Mouse (Mus musculus) layer of hippocampus, postnatal 10 days (tissue): ENCODE results near the gene Dmp1. TPM values are rescaled to one million over a fixed set of nuclear protein-coding genes. Genes with fewer than 3 reads are reported as not detected.

Source experiments
- DNase-seq, 2 experiments: peaks; one replicate each; pipeline ENCODE4 v3.0.0; 2021; ENCODE audit warnings: low spot score in 2 of 2
- total RNA-seq, 2 experiments: library from RNA; stranded (reverse); gene quantifications; 2 replicates each; pipeline ENCODE4 v1.2.3; 2021

The Dmp1 gene
- total RNA-seq, 2 experiments from 2014 or later, result 0.55 to 1.4 TPM

DNA sequence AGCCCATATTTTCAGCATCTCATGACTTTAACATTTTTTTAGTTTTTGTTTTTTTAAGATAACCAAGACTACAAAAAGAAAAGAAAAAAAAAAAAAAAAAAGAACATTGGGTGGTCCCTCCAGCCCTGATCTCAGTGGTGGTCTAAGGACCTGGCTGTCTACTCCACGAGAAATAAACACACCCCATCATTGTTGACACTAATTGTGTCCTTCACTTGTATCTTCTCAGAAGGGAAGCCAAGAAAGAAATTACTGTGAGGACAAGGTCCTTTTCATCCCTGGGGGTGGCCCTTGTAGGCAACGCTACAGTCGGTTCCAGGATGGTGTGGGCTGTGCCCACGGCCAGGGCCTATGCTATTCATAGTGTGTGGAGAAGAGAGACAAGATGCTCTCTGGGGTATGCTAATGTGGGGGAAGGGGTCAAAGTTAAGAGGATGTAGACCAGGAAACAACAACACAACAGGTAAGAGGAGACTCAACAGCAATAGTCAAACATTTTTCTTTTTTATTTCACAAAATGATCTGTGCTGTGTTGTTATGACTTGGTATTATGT, 59.6 kb downstream of the Dmp1 start:
- DNase-seq, result no peak

DNA sequence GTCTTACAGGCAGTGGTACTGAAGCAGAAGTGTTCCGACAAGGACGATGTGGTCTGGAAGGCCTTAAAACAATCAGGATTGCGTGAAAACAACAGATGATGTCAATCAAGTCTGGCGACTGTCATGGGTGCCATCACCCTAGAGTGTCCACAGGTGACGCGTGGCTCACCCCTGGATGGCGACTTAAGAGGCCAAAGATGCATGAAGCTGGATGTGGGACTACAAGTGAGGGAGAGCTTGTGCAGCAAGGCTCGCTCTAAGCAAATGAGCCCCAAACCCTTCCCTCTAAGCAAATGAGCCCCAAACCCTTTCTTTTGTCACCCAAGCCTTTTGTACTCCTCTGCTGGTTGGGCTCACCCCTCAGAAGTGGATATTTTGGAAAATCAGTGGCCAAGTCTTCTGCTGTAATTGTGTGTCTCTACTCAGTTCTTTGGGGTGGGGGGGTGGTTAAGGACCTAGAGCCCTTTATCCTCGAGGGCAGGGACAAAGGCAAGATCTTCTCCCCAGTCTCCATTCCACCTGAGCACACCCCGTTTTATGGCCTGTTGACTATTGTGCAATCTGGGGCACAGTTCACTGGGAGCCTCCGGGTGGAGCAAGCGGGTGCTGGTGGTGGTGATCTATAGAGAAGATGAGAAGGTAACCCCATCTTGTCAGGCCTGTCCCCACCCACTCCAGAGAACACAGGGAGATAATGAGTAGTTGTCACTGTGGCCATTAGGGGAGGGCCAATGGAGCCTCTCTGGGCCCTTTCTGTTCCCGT, 60.8 kb downstream of the Dmp1 start:
- no peak for DNase-seq

Other genes with a start within 250 kb of the Dmp1 start
- gene Hsd17b13, start 225.2 kb upstream of the Dmp1 start, total RNA-seq, result not detected
- gene Hsd17b11, start 180.7 kb upstream of the Dmp1 start, total RNA-seq, result 10 to 100 TPM; 33.5 to 34.2 TPM
- 10 to 100 TPM; 68.2 to 69.0 TPM for gene Nudt9, start 156.3 kb upstream of the Dmp1 start, total RNA-seq
- not detected for gene Gm17660, start 125.0 kb upstream of the Dmp1 start, total RNA-seq
- gene Sparcl1, start 88.9 kb upstream of the Dmp1 start, total RNA-seq, result 1,000 to 10,000 TPM; 1,050 to 1,141 TPM
- not detected for gene Dspp, start 31.9 kb upstream of the Dmp1 start, total RNA-seq
- under 1 TPM; 0.58 to 0.73 TPM for gene Ibsp, start 96.6 kb downstream of the Dmp1 start, total RNA-seq
- not detected for gene Mepe, start 122.7 kb downstream of the Dmp1 start, total RNA-seq
- 1 to 10 TPM; 3.3 to 3.5 TPM for gene Spp1, start 232.5 kb downstream of the Dmp1 start, total RNA-seq